Mouse (Mus musculus): Measurements from ENCODE around the gene Sec14l3. TPM values are rescaled to one million over a fixed set of nuclear protein-coding genes. Genes with fewer than 3 reads are reported as not detected.
A peak's percentile ranks its signal among the peaks of the same experiment; 100 is the strongest.

Sec14l3 gene
- total RNA-seq, 2 experiments from 2014 or later: not detected

DNA sequence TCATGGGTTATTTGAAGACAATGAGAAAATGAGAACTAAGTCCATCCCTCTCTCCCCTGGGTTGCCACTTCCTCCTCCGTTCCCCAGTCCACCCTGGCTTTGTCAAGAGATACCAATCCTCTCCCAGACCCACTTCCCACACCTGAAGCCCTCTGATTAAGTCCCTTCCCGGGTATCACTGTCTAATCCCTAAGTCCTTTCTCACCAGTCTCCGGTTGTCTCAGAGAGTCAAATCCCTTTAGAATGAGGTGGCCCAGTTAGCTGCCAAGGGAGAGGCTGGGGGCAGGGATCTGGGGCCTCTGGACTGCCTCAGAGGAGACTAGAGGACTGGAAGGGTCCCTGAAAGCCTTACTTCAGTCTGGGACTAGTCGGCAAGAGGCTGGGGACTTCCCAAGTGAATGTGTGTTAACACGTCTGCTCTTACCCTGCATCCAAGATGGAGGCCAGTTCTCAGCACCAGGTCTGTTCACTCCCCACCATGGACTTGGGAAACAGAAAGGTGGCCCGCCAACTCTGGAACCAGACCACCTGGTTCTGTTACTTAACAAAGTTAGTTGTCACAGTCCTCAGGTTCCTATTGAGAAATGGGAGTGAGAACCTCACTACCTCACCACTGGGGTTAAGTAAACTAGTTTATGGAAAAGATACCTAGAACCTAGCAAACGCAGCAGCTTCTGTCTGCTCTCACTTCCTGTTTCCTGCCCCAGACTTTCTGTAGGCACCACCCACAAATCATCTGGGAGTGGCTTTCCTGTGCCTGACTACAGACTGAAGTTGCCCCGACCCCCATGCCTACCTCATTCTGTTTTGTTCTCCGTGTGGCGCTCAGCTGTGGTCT, 58.3 kb downstream of the Sec14l3 start, which contains the start of gene Sec14l2:
TSS of gene Sec14l2 (minus strand) at position 674 of the 838 bp plus-strand sequence.
- ATAC-seq (replicated peaks; ENCODE audit: low FRiP score, poor library complexity, severe bottlenecking): peak; percentile 28; the same call in 1 of the 2 replicates

DNA sequence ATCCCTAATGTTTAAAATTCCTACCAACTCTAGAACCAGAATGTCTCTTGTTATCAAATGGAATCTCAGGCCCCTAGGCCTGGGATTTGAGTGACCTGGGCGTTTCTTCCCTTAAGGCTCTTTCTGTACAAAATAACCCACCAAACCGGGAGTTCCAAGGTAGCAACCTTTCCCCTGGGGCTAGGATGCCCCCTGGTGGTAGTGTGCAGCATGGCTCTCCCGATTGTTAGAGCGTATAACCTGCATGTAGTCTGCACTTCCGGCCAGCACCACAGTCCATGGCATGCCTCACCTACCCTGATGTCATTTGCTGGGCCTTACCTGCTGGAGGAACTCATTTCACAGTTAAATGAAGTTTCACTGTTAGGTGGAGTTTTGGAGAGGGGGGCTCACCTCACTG, 59.3 kb downstream of the Sec14l3 start:
- peak; percentile 71 for ATAC-seq (replicated peaks; ENCODE audit: low FRiP score, poor library complexity, severe bottlenecking)

DNA sequence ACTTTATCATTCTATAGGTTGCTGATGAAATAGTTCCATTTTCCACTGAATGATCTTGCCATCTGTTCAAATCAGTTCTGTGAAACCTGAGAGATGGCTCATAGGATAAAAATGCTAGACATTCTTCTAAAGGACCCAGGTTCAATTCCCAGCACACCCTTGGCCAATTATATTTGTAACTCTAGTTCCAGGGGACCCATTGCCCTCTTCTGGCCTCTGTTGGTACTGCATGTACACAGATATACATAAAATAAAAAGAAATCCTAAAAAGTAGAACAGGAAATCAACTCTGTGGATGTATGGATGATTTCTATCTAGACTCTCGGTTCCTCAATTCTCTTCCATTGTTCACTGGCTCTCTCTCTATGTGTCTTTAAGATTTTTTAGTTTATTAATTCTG, 62.4 kb downstream of the Sec14l3 start:
- ATAC-seq (replicated peaks; ENCODE audit: low FRiP score, poor library complexity, severe bottlenecking): no peak

Other genes starting within 250 kb of the Sec14l3 start
- gene Osbp2, start 200.9 kb upstream of the Sec14l3 start, total RNA-seq (2015; ENCODE audit: low replicate concordance): not detected in 2 replicates
- not detected in 2 replicates for gene Osbp2, start 200.9 kb upstream of the Sec14l3 start, total RNA-seq (2017; ENCODE audit: low replicate concordance)
- gene 4921536K21Rik, start 169.7 kb upstream of the Sec14l3 start, total RNA-seq (2015; ENCODE audit: low replicate concordance): not detected in 2 replicates
- not detected in 2 replicates for gene 4921536K21Rik, start 169.7 kb upstream of the Sec14l3 start, total RNA-seq (2017; ENCODE audit: low replicate concordance)
- gene Dusp18, start 169.6 kb upstream of the Sec14l3 start, total RNA-seq (2015; ENCODE audit: low replicate concordance): not detected in 2 replicates
- gene Dusp18, start 169.6 kb upstream of the Sec14l3 start, total RNA-seq (2017; ENCODE audit: low replicate concordance): not detected in 2 replicates
- gene Slc35e4, start 150.2 kb upstream of the Sec14l3 start, total RNA-seq (2015; ENCODE audit: low replicate concordance): 0.42 TPM in 1 of 2 replicates, not detected in the other
- 0.76 TPM in 1 of 2 replicates, not detected in the other for gene Slc35e4, start 150.2 kb upstream of the Sec14l3 start, total RNA-seq (2017; ENCODE audit: low replicate concordance)
- gene Tcn2, start 132.7 kb upstream of the Sec14l3 start, total RNA-seq (2015; ENCODE audit: low replicate concordance): 26.3 and 26.4 TPM in 2 replicates
- 8.5 and 22.8 TPM in 2 replicates for gene Tcn2, start 132.7 kb upstream of the Sec14l3 start, total RNA-seq (2017; ENCODE audit: low replicate concordance)
- gene Pes1, start 100.9 kb upstream of the Sec14l3 start, total RNA-seq (2015; ENCODE audit: low replicate concordance): 5.8 and 6.3 TPM in 2 replicates
- gene Pes1, start 100.9 kb upstream of the Sec14l3 start, total RNA-seq (2017; ENCODE audit: low replicate concordance): 9.8 and 10.5 TPM in 2 replicates
- not detected in 2 replicates for gene 4930556J24Rik, start 88.1 kb upstream of the Sec14l3 start, total RNA-seq (2015; ENCODE audit: low replicate concordance)
- gene 4930556J24Rik, start 88.1 kb upstream of the Sec14l3 start, total RNA-seq (2017; ENCODE audit: low replicate concordance): not detected in 2 replicates
- gene Gal3st1, start 81.2 kb upstream of the Sec14l3 start, total RNA-seq (2015; ENCODE audit: low replicate concordance): not detected in 2 replicates
- not detected in 2 replicates for gene Gal3st1, start 81.2 kb upstream of the Sec14l3 start, total RNA-seq (2017; ENCODE audit: low replicate concordance)
- gene Sec14l4, start 33.4 kb upstream of the Sec14l3 start, total RNA-seq (2015; ENCODE audit: low replicate concordance): not detected in 2 replicates
- gene Sec14l4, start 33.4 kb upstream of the Sec14l3 start, total RNA-seq (2017; ENCODE audit: low replicate concordance): not detected in 2 replicates
- 4.0 and 10.1 TPM in 2 replicates for gene Mtfp1, start 30.6 kb downstream of the Sec14l3 start, total RNA-seq (2015; ENCODE audit: low replicate concordance)
- gene Mtfp1, start 30.6 kb downstream of the Sec14l3 start, total RNA-seq (2017; ENCODE audit: low replicate concordance): 2.8 and 8.0 TPM in 2 replicates
- 13.0 and 17.6 TPM in 2 replicates for gene Sec14l2, start 58.6 kb downstream of the Sec14l3 start, total RNA-seq (2015; ENCODE audit: low replicate concordance)
- 41.5 and 46.1 TPM in 2 replicates for gene Sec14l2, start 58.6 kb downstream of the Sec14l3 start, total RNA-seq (2017; ENCODE audit: low replicate concordance)
- gene Rnf215, start 70.4 kb downstream of the Sec14l3 start, total RNA-seq (2015; ENCODE audit: low replicate concordance): 2.9 and 6.3 TPM in 2 replicates
- gene Rnf215, start 70.4 kb downstream of the Sec14l3 start, total RNA-seq (2017; ENCODE audit: low replicate concordance): 15.9 and 34.0 TPM in 2 replicates
- gene Ccdc157, start 95.5 kb downstream of the Sec14l3 start, total RNA-seq (2015; ENCODE audit: low replicate concordance): 0.42 and 0.72 TPM in 2 replicates
- 1.5 and 5.8 TPM in 2 replicates for gene Ccdc157, start 95.5 kb downstream of the Sec14l3 start, total RNA-seq (2017; ENCODE audit: low replicate concordance)
- 42.2 and 60.4 TPM in 2 replicates for gene Sf3a1, start 95.5 kb downstream of the Sec14l3 start, total RNA-seq (2015; ENCODE audit: low replicate concordance)
- 23.9 and 24.6 TPM in 2 replicates for gene Sf3a1, start 95.5 kb downstream of the Sec14l3 start, total RNA-seq (2017; ENCODE audit: low replicate concordance)
- 2.2 and 2.5 TPM in 2 replicates for gene Tbc1d10a, start 121.9 kb downstream of the Sec14l3 start, total RNA-seq (2015; ENCODE audit: low replicate concordance)
- 3.0 and 4.2 TPM in 2 replicates for gene Tbc1d10a, start 121.9 kb downstream of the Sec14l3 start, total RNA-seq (2017; ENCODE audit: low replicate concordance)
- not detected in 2 replicates for gene Castor1, start 153.4 kb downstream of the Sec14l3 start, total RNA-seq (2015; ENCODE audit: low replicate concordance)
- gene Castor1, start 153.4 kb downstream of the Sec14l3 start, total RNA-seq (2017; ENCODE audit: low replicate concordance): 2.6 TPM in 1 of 2 replicates, not detected in the other
- gene Osm, start 171.6 kb downstream of the Sec14l3 start, total RNA-seq (2015; ENCODE audit: low replicate concordance): 2.2 and 4.6 TPM in 2 replicates
- gene Osm, start 171.6 kb downstream of the Sec14l3 start, total RNA-seq (2017; ENCODE audit: low replicate concordance): 3.7 and 4.3 TPM in 2 replicates
- not detected in 2 replicates for gene Lif, start 192.7 kb downstream of the Sec14l3 start, total RNA-seq (2015; ENCODE audit: low replicate concordance)
- 0.39 TPM in 1 of 2 replicates, not detected in the other for gene Lif, start 192.7 kb downstream of the Sec14l3 start, total RNA-seq (2017; ENCODE audit: low replicate concordance)

Data from erythroid progenitor cell, adult 5-6 weeks (primary cell).